Mouse (Mus musculus) central nervous system, embryonic 14 days (tissue): ENCODE results near the gene Zfp513. TPM values are rescaled to one million over a fixed set of nuclear protein-coding genes. Genes with fewer than 3 reads are reported as not detected.

Source experiments
- polyA plus RNA-seq: library from polyadenylated mRNA; depleted of rRNA; stranded (reverse); fragments of >200 nt; gene quantifications from 2 replicates; pipeline ENCODE4 v1.2.3, GENCODE M21; 2012; rRNA removed

Gene Zfp513
- polyA plus RNA-seq: 73.0 and 77.5 TPM in 2 replicates

DNA sequence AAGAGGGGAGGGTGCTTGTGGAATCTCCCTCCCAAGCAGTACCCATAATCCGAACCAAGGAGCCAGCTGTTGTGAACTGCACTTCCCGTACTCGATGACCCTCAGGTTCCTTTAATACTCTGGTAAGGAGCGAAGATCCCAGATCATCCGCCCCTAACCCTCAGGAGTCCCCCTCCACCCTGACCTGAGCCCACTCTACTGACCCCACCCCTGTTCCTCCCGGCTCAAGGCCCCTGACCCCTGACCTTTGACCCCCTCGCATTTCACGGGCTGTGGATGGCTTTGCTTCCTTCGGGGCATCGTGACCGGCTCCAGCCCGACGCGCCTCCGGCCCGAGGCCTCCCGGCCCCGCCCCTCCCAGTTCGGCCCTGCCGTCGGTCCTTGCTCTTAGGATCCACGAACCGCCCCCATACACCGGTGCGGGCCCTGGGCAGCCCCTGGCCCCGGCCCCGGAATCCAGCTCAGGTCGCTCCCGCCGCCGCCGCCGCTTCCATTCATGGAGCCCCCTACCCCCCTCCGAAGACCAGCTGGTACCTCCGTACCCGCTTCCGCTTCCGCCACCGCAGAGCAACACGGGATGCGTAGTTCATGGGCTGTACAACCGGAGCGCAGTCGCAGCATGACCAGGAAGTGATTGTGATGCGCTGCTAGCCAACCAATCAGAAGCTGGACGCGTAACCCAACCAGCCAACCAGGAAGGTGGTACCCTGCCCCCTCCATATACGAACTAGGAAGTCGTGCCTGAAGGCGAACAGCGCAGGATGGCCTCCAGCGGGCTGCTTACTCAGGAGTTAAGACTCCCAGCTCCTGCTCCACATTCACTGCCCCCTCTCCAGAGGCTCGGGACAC lies at the start of gene Zfp513:
TSS of gene Zfp513 (minus strand) at position 562 of the 849 bp plus-strand sequence.

DNA sequence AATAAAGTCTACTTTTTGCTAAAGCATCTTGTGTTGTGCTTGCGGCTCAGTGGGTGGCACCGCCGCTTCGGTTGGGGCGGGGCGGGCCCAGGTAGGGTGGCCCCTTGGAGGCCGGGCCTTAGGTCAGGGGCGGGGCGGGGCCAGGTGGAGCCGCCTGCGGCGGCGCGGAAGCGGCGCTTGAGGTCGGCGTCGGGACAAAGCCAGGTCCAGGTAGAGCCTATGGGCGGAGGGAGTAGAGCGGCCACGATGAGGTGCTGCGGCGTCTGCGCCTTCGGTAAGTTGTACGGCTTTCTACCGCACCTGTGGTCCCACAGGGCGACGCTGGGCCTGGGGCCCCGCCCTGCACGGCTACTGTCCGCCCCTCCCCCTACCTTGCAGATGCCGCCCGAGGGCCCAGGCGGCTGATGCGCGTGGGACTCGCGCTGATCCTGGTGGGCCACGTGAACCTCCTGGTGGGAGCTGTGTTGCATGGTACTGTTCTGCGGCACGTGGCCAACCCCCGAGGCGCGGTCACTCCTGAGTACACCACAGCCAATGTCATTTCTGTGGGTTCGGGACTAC lies 49.5 kb upstream of the Zfp513 start, which contains the start of gene Krtcap3:
TSS of gene Krtcap3 (plus strand) at position 151 of the 561 bp plus-strand sequence.

DNA sequence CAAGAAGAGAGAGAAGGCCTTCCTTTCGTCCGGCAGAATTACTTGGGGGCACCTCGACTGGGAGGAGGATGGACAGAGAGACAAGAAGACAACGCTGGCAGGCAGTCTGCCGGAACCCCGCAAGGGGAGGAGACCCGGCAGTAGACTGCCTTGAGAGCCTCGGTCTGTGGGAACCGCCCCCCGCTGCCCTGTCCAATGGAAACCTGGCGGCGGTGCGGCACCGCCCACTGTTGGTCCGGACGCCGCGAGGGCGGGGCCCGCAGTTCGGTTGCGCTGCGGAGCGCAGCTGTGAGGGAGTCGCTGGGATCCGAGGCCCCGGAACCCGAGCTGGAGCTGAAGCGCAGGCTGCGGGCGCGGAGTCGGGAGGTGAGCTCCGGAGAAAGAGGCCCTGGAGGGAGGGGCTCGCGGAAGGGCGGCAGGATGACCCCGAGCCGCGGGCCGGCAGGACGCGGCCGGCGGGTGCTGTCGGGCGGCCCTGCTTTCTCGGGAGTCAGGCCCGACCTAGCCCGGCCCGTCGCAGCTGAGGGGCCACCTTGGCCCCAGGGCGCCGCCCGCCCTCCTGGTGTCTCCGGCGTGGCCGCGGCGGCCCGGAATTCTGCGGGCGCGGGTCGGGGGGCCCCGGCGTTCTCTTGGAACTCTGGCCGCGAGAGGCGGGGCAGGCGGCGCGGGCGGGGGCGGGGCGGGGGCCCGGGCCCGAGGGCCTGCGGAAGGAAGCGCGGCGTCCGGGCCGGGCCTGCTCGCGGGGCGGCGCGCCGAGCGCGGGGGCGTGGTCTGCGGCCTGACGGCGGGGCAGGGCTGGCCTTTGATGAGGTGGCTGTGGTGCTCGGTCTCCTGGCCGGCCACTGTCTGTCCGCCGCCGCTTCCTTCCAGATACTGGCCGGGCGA lies 38.8 kb upstream of the Zfp513 start, which contains the start of the genes Nrbp1 and Gm9970:
TSS of gene Nrbp1 (plus strand) at position 228 of the 885 bp plus-strand sequence.
TSS of gene Gm9970 (minus strand) at position 596 of the 885 bp plus-strand sequence.

DNA sequence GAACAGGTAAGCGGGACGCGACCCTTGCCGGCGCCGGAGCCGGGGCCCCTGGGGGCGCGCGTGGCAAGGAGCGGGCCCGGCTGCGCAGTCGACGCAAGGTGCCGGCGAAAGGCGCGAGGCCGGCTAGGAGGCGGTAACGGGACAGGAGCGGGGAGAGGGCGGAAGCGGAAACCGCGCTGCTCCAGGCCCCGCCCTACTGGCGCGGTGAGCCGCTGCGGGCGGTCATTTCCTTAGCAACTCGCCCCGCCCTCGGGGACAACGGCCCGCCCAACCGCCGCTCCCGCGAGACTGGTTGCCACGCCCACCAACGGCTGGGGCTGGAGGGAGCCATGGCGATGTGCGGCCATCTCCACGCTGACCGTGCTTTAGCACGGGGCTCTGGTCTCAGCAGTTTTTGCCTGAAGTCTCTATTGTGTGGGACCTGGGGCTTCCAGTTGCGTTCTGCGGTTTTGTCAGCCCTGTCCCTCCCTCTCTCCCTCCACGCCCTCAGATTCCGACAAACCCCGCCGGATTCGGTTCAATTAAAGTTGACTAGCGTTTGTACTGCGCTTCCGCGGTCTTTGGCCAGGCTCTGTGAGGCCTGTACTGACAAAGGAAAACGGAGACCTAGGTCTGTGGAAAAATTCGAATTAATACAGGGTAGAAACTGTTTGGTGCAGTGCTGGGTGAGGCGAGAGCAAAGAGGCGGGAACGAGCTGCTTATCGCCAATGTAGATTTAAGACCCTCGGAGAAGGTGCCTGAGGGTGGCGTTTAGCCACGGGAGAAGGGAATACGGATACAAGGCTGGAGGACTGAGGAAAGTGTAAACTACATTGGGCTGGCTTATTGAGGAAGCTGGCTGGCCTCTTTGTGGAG lies 18.6 kb upstream of the Zfp513 start, which contains the start of gene Ppm1g:
TSS of gene Ppm1g (minus strand) at position 240 of the 856 bp plus-strand sequence.

DNA sequence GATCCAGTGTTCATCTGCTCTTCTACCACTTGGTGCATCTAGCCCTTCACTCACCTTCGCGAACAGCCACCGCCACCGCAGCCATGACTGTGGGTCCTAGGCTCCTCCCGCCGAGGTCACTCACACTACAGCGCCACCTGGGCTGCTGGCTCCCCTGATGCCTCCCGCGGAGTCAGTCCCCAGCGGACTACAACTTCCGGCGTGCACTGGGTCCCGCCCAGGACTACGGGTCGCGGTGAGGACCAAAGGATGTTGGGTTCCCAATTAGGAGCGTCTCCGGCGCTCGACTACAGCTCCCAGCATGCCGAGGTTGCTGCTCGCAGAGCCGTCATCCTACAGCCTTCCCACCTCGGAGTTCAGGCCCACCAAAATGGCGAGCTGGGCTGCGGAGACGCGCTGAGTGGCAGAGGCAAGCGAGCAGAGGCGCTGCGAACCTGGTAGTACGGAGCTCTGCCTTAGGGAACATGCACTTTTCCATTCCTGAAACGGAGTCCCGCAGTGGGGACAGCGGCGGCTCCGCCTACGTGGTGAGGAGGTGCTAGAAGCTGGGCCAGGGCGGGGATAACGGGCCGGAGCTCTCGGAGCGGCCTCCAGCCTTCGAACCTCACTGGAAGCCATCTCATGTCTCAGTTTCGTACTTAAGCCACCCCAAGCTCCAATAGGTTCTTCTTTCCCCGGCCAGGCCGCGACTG lies 9.0 kb downstream of the Zfp513 start, which contains the start of the genes Snx17 and Eif2b4:
TSS of gene Snx17 (plus strand) at position 289 of the 692 bp plus-strand sequence.
TSS of gene Eif2b4 (minus strand) at position 492 of the 692 bp plus-strand sequence.

DNA sequence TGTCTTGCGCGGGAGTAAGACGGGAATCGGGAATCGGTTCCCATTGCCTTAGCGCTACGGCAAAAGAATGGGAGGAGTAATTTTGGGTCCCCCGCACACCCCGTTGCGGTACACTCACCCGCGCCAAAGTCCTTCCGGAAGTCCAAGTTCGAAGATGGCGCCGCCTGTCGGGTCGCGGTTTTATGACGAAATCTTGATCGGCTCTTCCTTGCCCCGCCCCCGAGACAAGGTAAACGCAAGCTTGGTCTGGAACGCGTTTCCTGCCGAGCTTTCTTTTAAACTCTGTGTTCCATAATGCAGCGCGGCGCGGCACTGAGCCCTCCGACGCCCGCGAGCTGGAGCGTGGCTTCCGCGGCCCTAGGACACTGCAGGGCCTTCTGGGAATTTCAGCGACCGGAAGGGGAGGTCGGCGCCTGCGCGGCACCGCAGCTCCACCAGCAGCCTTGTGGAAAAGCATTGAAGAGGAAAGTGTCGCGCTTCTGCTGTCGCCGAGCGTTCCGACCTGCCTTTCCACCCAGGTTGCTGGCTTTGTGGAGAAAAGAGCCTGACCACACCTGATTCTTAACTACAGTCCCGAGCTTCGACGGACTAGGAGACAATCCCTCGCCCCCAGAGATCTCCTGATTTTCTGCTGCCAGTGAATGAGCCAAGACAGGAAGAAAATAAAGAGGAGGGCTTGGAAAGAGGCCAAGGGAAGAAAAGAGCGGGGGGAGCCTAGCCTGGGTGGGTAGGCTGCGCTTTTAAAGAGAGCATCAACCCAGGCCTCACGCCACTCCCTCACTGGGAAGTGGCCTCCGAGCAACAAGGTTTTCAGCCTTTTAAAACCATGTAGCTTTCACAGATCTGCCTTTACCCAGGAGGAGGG lies 22.1 kb downstream of the Zfp513 start, which contains the start of the genes Gm29609 and Gtf3c2:
TSS of gene Gm29609 (minus strand) at position 146 of the 865 bp plus-strand sequence.
TSS of gene Gtf3c2 (minus strand) at position 379 of the 865 bp plus-strand sequence.

DNA sequence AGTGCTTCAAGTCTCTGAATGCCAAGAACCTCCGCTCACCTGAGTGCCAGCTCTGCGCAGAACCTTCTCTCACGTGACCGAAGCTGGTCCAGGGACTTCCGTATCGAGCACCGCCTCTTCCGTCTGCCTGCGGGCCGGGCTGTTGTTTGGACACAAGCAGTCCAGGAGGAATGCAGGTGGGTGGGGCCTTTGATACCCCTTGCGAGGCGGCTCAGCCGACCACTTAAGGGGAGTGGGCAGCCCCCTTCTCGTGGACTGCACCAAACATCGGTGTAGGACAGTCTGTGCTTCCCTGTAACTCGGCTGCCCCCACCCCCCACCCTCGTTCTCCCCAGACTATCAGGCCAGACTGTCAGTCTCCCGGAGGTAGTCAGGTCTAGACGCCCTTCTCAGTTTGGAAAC lies 48.0 kb downstream of the Zfp513 start, which contains the start of gene Mpv17:
TSS of gene Mpv17 (minus strand) at position 100 of the 402 bp plus-strand sequence.

Other genes starting within 250 kb of the Zfp513 start
- gene Preb, start 241.9 kb downstream of the Zfp513 start, polyA plus RNA-seq: 194 and 208 TPM in 2 replicates
- not detected in 2 replicates for gene Tcf23, start 233.6 kb downstream of the Zfp513 start, polyA plus RNA-seq
- gene Atraid, start 154.0 kb downstream of the Zfp513 start, polyA plus RNA-seq: 131 and 134 TPM in 2 replicates
- 31.0 and 36.5 TPM in 2 replicates for gene Slc5a6, start 153.4 kb downstream of the Zfp513 start, polyA plus RNA-seq
- 29.6 and 31.9 TPM in 2 replicates for gene Cad, start 147.5 kb downstream of the Zfp513 start, polyA plus RNA-seq
- gene Dnajc5g, start 96.0 kb downstream of the Zfp513 start, polyA plus RNA-seq: not detected in 2 replicates
- gene Slc30a3, start 94.1 kb downstream of the Zfp513 start, polyA plus RNA-seq: 18.5 and 25.0 TPM in 2 replicates
- gene Trim54, start 85.6 kb downstream of the Zfp513 start, polyA plus RNA-seq: 1.5 TPM in 1 of 2 replicates, not detected in the other
- gene Ucn, start 63.5 kb downstream of the Zfp513 start, polyA plus RNA-seq: not detected in 2 replicates
- gene Mpv17, start 48.1 kb downstream of the Zfp513 start, polyA plus RNA-seq: 51.7 and 55.6 TPM in 2 replicates
- 3.4 TPM in 2 replicates for gene Gm29609, start 22.4 kb downstream of the Zfp513 start, polyA plus RNA-seq
- gene Gtf3c2, start 22.2 kb downstream of the Zfp513 start, polyA plus RNA-seq: 99.8 and 100 TPM in 2 replicates
- 91.1 and 98.2 TPM in 2 replicates for gene Snx17, start 9.1 kb downstream of the Zfp513 start, polyA plus RNA-seq
- 62.9 and 68.7 TPM in 2 replicates for gene Eif2b4, start 8.9 kb downstream of the Zfp513 start, polyA plus RNA-seq
- 172 and 190 TPM in 2 replicates for gene Ppm1g, start 18.4 kb upstream of the Zfp513 start, polyA plus RNA-seq
- 138 and 150 TPM in 2 replicates for gene Nrbp1, start 38.6 kb upstream of the Zfp513 start, polyA plus RNA-seq
- 0.11 and 0.16 TPM in 2 replicates for gene Gm9970, start 38.9 kb upstream of the Zfp513 start, polyA plus RNA-seq
- 5.7 and 9.3 TPM in 2 replicates for gene Krtcap3, start 49.4 kb upstream of the Zfp513 start, polyA plus RNA-seq
- gene Ift172, start 88.8 kb upstream of the Zfp513 start, polyA plus RNA-seq: 51.0 and 55.7 TPM in 2 replicates
- 136 and 156 TPM in 2 replicates for gene Fndc4, start 93.8 kb upstream of the Zfp513 start, polyA plus RNA-seq
- gene Gckr, start 95.1 kb upstream of the Zfp513 start, polyA plus RNA-seq: 0.33 and 0.55 TPM in 2 replicates